Mouse (Mus musculus): Measurements from ENCODE around the gene Strn4. TPM values are rescaled to one million over a fixed set of nuclear protein-coding genes. Genes with fewer than 3 reads are reported as not detected.

Strn4 gene
- polyA plus RNA-seq, 1 experiment from 2014 or later: 88.8 TPM

DNA sequence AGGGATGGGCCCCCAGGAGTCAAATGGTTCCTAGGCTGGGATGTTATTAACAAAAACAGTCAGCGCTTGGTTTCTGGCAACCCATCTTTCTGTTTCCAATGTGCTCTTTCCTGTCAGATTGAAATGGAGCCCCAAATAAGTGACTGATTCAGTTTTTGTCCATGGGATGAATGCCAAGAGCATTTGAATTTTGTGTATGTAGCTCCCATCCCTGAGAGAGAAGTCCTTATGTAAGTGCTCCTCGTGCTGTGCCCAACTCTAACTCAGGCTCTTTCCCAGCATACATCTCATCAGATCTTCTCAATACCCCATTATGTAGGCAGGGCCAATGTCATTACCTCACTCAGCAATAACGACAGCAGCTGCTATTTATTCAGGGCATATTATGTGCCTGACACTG is 2.0 kb downstream of the Strn4 start:
- 50% methylated on average over 3 of the region's 3 CpGs for WGBS
- peaks cover 56% of the 10 kb centered on the region for H3K4me1 ChIP-seq (ENCODE audit: control insufficient read depth, insufficient read depth, low read length)

DNA sequence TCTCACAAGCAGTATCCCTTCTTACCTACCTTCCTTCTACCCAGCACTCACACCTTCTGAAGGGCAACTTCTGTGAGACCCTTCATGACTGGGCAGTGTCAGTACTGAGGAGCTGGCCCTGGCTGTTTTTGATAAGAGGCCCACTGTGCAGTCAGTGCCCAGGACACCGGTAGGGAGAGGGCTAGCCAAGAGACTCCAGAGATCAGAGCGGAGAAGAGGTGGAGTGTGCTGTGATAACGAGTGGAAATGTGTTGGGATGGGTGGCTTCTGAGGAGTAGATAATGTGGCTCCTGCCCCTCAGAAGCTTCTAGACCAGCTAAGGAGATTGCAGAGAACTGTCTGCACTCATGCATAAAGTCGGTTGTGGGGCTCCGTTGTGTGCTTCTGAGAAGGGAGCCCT is 4.1 kb downstream of the Strn4 start:
- Histone ChIP-seq H3K27me3 (ENCODE audit: control insufficient read depth, insufficient read depth, low read length) (no peaks in the 10 kb centered on the region), H3K4me1 (ENCODE audit: control insufficient read depth, insufficient read depth, low read length) (peaks cover 69% of the 10 kb centered on the region), H3K9ac (ENCODE audit: low read length) (no peak overlapping the region), H3K4me3 (ENCODE audit: low read length) (no peak overlapping the region), H3K4me2 (ENCODE audit: low read depth, low read length) (no peak overlapping the region), H3K36me3 (ENCODE audit: control insufficient read depth, insufficient read depth) (0 out of 2 replicates have a peak, but pooled peaks cover 4% of the 10 kb centered on the region), H3K27ac (ENCODE audit: low read length) (no peak overlapping the region), H3K9me3 (replicated peaks; ENCODE audit: control insufficient read depth, low read length) (no peaks in the 10 kb centered on the region)
- WGBS: 38% methylated on average over 5 of the region's 5 CpGs
- ATAC-seq (replicated peaks; ENCODE audit: extremely low read depth, insufficient read depth, low FRiP score): no peak

More for the DNA sequence above, 2.0 kb downstream of the Strn4 start:
- no peak for ATAC-seq (replicated peaks; ENCODE audit: extremely low read depth, insufficient read depth, low FRiP score)
- Histone ChIP-seq H3K9me3 (replicated peaks; ENCODE audit: control insufficient read depth, low read length) (no peaks in the 10 kb centered on the region), H3K36me3 (ENCODE audit: control insufficient read depth, insufficient read depth) (peaks cover 14% of the 10 kb centered on the region), H3K27ac (ENCODE audit: low read length) (no peak overlapping the region), H3K9ac (ENCODE audit: low read length) (peak overlapping the region; percentile 99), H3K4me2 (ENCODE audit: low read depth, low read length) (peak overlapping the region; percentile 84), H3K4me3 (ENCODE audit: low read length) (peak overlapping the region; percentile 91), H3K27me3 (ENCODE audit: control insufficient read depth, insufficient read depth, low read length) (no peaks in the 10 kb centered on the region)

DNA sequence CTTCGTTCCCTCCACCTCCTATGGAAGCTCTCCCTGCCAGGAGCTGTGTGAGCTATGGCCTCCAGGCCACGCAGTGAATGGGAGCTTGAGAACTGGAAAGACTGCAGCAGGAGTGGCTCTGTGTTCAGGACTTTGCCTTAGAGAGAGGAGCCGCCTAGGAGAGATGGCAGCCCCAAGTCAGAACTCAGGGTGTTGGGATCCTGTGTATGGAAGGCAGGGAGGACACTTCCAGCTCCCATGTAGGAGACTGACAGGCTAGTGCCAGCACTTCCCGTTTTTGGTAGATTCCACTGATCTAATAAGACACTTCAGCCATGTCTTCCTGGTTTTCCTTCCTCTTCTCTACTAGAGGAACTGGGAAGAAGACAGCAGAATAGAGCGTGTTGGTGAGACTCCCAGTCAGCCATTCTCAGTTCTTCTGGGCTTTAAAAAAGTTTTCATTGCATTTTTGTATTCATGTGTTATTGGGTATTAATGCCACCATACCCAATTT is 4.6 kb downstream of the Strn4 start:
- H3K27me3 ChIP-seq (ENCODE audit: control insufficient read depth, insufficient read depth, low read length): no peaks in the 10 kb centered on the region
- ATAC-seq (replicated peaks; ENCODE audit: extremely low read depth, insufficient read depth, low FRiP score): no peak
- no peak overlapping the region for H3K27ac ChIP-seq (ENCODE audit: low read length)
- H3K9me3 ChIP-seq (replicated peaks; ENCODE audit: control insufficient read depth, low read length): no peaks in the 10 kb centered on the region
- H3K4me1 ChIP-seq (ENCODE audit: control insufficient read depth, insufficient read depth, low read length): peaks cover 67% of the 10 kb centered on the region
- H3K4me3 ChIP-seq (ENCODE audit: low read length): no peak overlapping the region
- H3K36me3 ChIP-seq (ENCODE audit: control insufficient read depth, insufficient read depth): 0 out of 2 replicates have a peak, but pooled peaks cover 2% of the 10 kb centered on the region
- 50% methylated on average over 5 of the region's 5 CpGs for WGBS
- no peak overlapping the region for H3K9ac ChIP-seq (ENCODE audit: low read length)
- no peak overlapping the region for H3K4me2 ChIP-seq (ENCODE audit: low read depth, low read length)

DNA sequence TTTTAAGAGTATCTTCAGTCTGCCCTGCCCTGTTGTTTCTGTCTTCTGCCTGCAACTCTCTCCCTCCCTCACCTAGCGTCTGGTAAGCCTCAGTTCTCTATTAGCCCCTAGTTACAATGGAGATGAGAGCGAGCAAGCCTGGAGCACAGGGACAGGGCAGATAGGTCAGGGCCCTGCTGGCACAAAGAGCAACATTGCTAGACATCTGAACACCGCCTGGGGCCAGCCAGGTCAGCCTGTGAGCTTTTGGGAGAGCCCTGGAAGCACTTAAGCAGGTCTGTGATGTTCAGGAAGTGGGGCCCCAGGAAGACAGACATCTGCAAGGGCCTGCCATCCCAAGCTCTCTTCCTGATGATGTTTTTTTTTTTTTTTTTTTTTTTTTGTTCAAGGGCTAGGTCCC is 5.4 kb downstream of the Strn4 start:
- 44% methylated on average over 3 of the region's 3 CpGs for whole genome bisulfite sequencing

DNA sequence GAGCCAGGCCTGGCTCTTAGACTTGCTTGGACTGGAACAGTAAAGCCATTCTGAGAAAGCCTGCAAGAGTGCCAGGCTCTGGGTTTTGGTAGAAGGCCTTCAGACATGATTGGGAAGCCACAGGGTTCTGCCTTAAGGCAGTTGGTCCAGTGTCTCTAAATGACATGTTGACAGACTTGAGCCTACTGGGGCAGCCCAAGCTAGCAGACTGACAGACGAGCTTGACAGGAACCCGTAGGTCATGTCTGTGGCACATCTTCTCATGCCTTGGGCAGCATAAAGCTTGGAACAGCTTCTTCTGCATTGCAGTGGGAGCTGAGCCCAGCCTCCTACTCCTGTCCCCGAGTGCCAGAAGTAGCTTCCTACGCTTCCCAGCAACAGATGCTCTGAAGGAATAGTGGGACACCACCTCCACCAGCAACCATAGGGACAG is 6.0 kb downstream of the Strn4 start:
- no peaks in the 10 kb centered on the region for H3K27me3 ChIP-seq (ENCODE audit: control insufficient read depth, insufficient read depth, low read length)
- peaks cover 7% of the 10 kb centered on the region; the same call in 1 of the 2 replicates for H3K36me3 ChIP-seq (ENCODE audit: control insufficient read depth, insufficient read depth)
- H3K4me3 ChIP-seq (ENCODE audit: low read length): no peak overlapping the region
- H3K27ac ChIP-seq (ENCODE audit: low read length): no peak overlapping the region
- no peak for ATAC-seq (replicated peaks; ENCODE audit: extremely low read depth, insufficient read depth, low FRiP score)
- H3K4me1 ChIP-seq (ENCODE audit: control insufficient read depth, insufficient read depth, low read length): peaks cover 68% of the 10 kb centered on the region
- H3K9me3 ChIP-seq (replicated peaks; ENCODE audit: control insufficient read depth, low read length): no peaks in the 10 kb centered on the region
- H3K9ac ChIP-seq (ENCODE audit: low read length): no peak overlapping the region
- 60% methylated on average over 4 of the region's 4 CpGs for WGBS
- H3K4me2 ChIP-seq (ENCODE audit: low read depth, low read length): no peak overlapping the region

More for the DNA sequence above, 5.4 kb downstream of the Strn4 start:
- peak overlapping the region; percentile 27; the same call in 1 of the 2 replicates for H3K27ac ChIP-seq (ENCODE audit: low read length)
- peaks cover 62% of the 10 kb centered on the region for H3K4me1 ChIP-seq (ENCODE audit: control insufficient read depth, insufficient read depth, low read length)
- ATAC-seq (replicated peaks; ENCODE audit: extremely low read depth, insufficient read depth, low FRiP score): no peak
- H3K4me3 ChIP-seq (ENCODE audit: low read length): no peak overlapping the region
- H3K36me3 ChIP-seq (ENCODE audit: control insufficient read depth, insufficient read depth): peaks cover 6% of the 10 kb centered on the region; the same call in 1 of the 2 replicates
- no peak overlapping the region for H3K9ac ChIP-seq (ENCODE audit: low read length)
- H3K9me3 ChIP-seq (replicated peaks; ENCODE audit: control insufficient read depth, low read length): no peaks in the 10 kb centered on the region
- no peak overlapping the region for H3K4me2 ChIP-seq (ENCODE audit: low read depth, low read length)
- H3K27me3 ChIP-seq (ENCODE audit: control insufficient read depth, insufficient read depth, low read length): no peaks in the 10 kb centered on the region

DNA sequence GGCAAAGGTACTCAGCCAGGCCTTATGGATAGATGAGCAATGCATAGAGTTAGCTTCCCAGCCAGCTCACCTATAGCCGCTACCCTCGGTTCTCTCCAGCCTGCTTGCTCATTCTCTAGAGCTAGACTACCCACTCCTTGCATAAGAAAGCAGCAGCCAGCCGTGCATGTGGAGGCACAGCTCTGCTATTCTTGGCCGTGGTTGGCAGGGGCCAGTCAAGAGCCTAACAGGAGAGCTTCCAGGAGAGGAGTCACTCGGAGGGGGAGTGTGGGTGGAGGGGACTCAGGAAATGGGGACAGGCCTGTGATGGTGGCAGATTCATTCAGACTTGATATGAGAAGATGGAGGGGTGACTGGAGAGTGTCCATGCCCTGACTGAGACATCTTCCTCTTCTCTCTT is 8.0 kb downstream of the Strn4 start:
- H3K27me3 ChIP-seq (ENCODE audit: control insufficient read depth, insufficient read depth, low read length): no peaks in the 10 kb centered on the region
- H3K9me3 ChIP-seq (replicated peaks; ENCODE audit: control insufficient read depth, low read length): no peaks in the 10 kb centered on the region
- H3K27ac ChIP-seq (ENCODE audit: low read length): 0 out of 2 replicates have a peak overlapping the region, but pooled peaks have one; percentile 17
- H3K4me3 ChIP-seq (ENCODE audit: low read length): no peak overlapping the region
- peaks cover 59% of the 10 kb centered on the region for H3K4me1 ChIP-seq (ENCODE audit: control insufficient read depth, insufficient read depth, low read length)
- peak; percentile 24; the same call in 1 of the 2 replicates for ATAC-seq (replicated peaks; ENCODE audit: extremely low read depth, insufficient read depth, low FRiP score)
- WGBS: 33% methylated on average over 5 of the region's 5 CpGs
- H3K36me3 ChIP-seq (ENCODE audit: control insufficient read depth, insufficient read depth): peaks cover 13% of the 10 kb centered on the region; the same call in 1 of the 2 replicates
- no peak overlapping the region for H3K9ac ChIP-seq (ENCODE audit: low read length)
- H3K4me2 ChIP-seq (ENCODE audit: low read depth, low read length): no peak overlapping the region

DNA sequence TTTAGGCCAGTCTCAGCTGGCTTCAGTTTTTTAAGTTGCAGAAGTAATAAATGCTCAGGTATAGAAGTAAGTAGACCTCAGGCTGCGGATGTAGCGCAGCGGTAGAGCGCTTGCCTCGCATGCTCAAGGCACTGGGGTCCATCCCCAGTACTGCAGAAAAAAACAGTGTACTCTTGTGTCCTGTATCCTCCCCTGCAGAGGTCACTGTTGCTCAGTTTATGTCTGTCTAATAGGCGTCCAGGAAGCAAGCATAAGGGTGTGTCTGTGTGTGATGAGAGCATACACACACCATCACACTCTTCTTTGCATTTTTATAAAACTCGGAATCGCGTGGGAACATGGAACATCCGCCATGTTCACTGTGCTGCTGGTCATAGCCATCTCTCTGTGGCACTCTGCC is 10.1 kb downstream of the Strn4 start:
- 80% methylated on average over 10 of the region's 10 CpGs for WGBS

DNA sequence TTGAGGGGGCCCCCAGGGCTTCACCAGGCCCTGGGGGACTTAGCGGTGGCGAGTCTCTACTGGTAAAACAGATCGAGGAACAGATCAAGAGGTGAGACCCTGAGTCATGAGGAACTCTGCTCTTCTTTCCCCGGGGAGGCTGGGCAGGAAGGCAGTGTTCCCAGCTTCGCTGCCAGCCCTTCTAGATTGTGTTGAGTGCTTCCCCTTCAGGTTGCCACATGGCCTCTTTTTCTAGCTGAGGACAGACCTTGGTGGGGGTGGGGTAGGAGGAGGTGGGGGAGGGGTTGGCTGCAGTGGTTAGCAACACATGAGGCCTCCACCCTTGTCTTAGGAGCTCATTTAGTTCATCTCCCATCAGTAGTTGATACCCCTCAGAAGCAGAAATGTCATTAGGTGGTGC is 10.9 kb downstream of the Strn4 start:
- 54% methylated on average over 5 of the region's 5 CpGs for WGBS

More for the DNA sequence above, 10.1 kb downstream of the Strn4 start:
- no peaks in the 10 kb centered on the region for H3K9me3 ChIP-seq (replicated peaks; ENCODE audit: control insufficient read depth, low read length)
- no peaks in the 10 kb centered on the region for H3K27me3 ChIP-seq (ENCODE audit: control insufficient read depth, insufficient read depth, low read length)
- ATAC-seq (replicated peaks; ENCODE audit: extremely low read depth, insufficient read depth, low FRiP score): no peak
- H3K4me3 ChIP-seq (ENCODE audit: low read length): no peak overlapping the region
- no peak overlapping the region for H3K9ac ChIP-seq (ENCODE audit: low read length)
- H3K27ac ChIP-seq (ENCODE audit: low read length): no peak overlapping the region
- H3K4me2 ChIP-seq (ENCODE audit: low read depth, low read length): no peak overlapping the region
- H3K4me1 ChIP-seq (ENCODE audit: control insufficient read depth, insufficient read depth, low read length): peaks cover 41% of the 10 kb centered on the region
- peaks cover 29% of the 10 kb centered on the region for H3K36me3 ChIP-seq (ENCODE audit: control insufficient read depth, insufficient read depth)

DNA sequence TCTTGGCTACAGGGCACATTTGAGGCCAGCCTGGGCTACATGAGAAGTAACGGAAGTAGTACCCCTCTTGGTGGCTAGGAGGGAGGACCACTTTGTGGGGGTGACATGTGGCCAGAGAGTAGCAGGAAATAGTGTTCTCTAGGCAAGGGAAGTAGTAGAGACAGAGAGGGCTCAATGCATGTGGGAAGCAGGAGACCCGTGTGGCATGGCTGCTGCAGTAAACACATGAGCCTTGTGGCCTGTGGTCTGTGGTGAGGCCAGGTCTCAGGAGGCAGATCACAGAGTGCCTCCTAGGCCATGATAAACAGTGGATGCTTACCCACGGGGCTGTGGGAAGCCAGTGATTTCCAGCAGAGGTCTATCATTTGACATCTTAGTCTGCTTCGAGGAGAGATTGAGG is 11.6 kb downstream of the Strn4 start:
- 0 out of 2 replicates have a peak, but pooled peaks have one; percentile 7 for ATAC-seq (replicated peaks; ENCODE audit: extremely low read depth, insufficient read depth, low FRiP score)
- no peak overlapping the region for H3K27ac ChIP-seq (ENCODE audit: low read length)

More for the DNA sequence above, 10.9 kb downstream of the Strn4 start:
- peaks cover 37% of the 10 kb centered on the region for H3K36me3 ChIP-seq (ENCODE audit: control insufficient read depth, insufficient read depth)
- H3K9ac ChIP-seq (ENCODE audit: low read length): no peak overlapping the region
- H3K4me2 ChIP-seq (ENCODE audit: low read depth, low read length): no peak overlapping the region
- H3K27ac ChIP-seq (ENCODE audit: low read length): no peak overlapping the region
- no peak for ATAC-seq (replicated peaks; ENCODE audit: extremely low read depth, insufficient read depth, low FRiP score)
- no peaks in the 10 kb centered on the region for H3K27me3 ChIP-seq (ENCODE audit: control insufficient read depth, insufficient read depth, low read length)
- peaks cover 33% of the 10 kb centered on the region for H3K4me1 ChIP-seq (ENCODE audit: control insufficient read depth, insufficient read depth, low read length)
- H3K4me3 ChIP-seq (ENCODE audit: low read length): no peak overlapping the region
- no peaks in the 10 kb centered on the region for H3K9me3 ChIP-seq (replicated peaks; ENCODE audit: control insufficient read depth, low read length)

More for the DNA sequence above, 11.6 kb downstream of the Strn4 start:
- 64% methylated on average over 4 of the region's 4 CpGs for WGBS
- H3K4me2 ChIP-seq (ENCODE audit: low read depth, low read length): no peak overlapping the region
- H3K4me3 ChIP-seq (ENCODE audit: low read length): no peak overlapping the region
- H3K9ac ChIP-seq (ENCODE audit: low read length): no peak overlapping the region
- H3K4me1 ChIP-seq (ENCODE audit: control insufficient read depth, insufficient read depth, low read length): peaks cover 29% of the 10 kb centered on the region
- H3K27me3 ChIP-seq (ENCODE audit: control insufficient read depth, insufficient read depth, low read length): no peaks in the 10 kb centered on the region
- peaks cover 43% of the 10 kb centered on the region for H3K36me3 ChIP-seq (ENCODE audit: control insufficient read depth, insufficient read depth)
- no peaks in the 10 kb centered on the region for H3K9me3 ChIP-seq (replicated peaks; ENCODE audit: control insufficient read depth, low read length)

All from heart, embryonic 16.5 days (tissue).